Mouse (Mus musculus): ENCODE results near the gene Cyp2d10. TPM values are rescaled to one million over a fixed set of nuclear protein-coding genes. Genes with fewer than 3 reads are reported as not detected.

Gene Cyp2d10
- polyA plus RNA-seq, 1 experiment: not detected

- TF ChIP-seq CTCF (IDR thresholded peaks at IDR 0.05; ENCODE audit: borderline replicate concordance, insufficient read depth, low read length) (no peak), POLR2A (IDR thresholded peaks at IDR 0.05; ENCODE audit: low read depth, low read length) (no peak)
- H3K4me1 ChIP-seq (ENCODE audit: control insufficient read depth, insufficient read depth, low read length): no peaks in the 10 kb centered on the region
- no peak overlapping the region for H3K4me3 ChIP-seq (ENCODE audit: insufficient read depth, low read length)
- no peak overlapping the region for H3K27ac ChIP-seq (ENCODE audit: insufficient read depth, low read length)
Observed at GRCm38 (mm10) chr15:82362234-82362633, 44.8 kb downstream of the Cyp2d10 start.

- TF ChIP-seq CTCF (IDR thresholded peaks at IDR 0.05; ENCODE audit: borderline replicate concordance, insufficient read depth, low read length) (peak; percentile 15; the same call in 1 of the 2 replicates), POLR2A (IDR thresholded peaks at IDR 0.05; ENCODE audit: low read depth, low read length) (no peak)
- no peak overlapping the region for H3K27ac ChIP-seq (ENCODE audit: insufficient read depth, low read length)
Observed at GRCm38 (mm10) chr15:82361459-82362018, 45.5 kb downstream of the Cyp2d10 start.

GRCm38 (mm10) chr15:82358431-82359260, 48.3 kb downstream of the Cyp2d10 start:
- Histone ChIP-seq H3K27ac (ENCODE audit: insufficient read depth, low read length) (no peak overlapping the region), H3K4me3 (ENCODE audit: insufficient read depth, low read length) (no peak overlapping the region), H3K4me1 (ENCODE audit: control insufficient read depth, insufficient read depth, low read length) (no peaks in the 10 kb centered on the region)
- TF ChIP-seq CTCF (IDR thresholded peaks at IDR 0.05; ENCODE audit: borderline replicate concordance, insufficient read depth, low read length) (no peak), POLR2A (IDR thresholded peaks at IDR 0.05; ENCODE audit: low read depth, low read length) (no peak)

More at GRCm38 (mm10) chr15:82361459-82362018, 45.5 kb downstream of the Cyp2d10 start:
- no peaks in the 10 kb centered on the region for H3K4me1 ChIP-seq (ENCODE audit: control insufficient read depth, insufficient read depth, low read length)
- no peak overlapping the region for H3K4me3 ChIP-seq (ENCODE audit: insufficient read depth, low read length)

GRCm38 (mm10) chr15:82354126-82354945, 52.7 kb downstream of the Cyp2d10 start, which contains the start of gene Ndufa6:
Gene Ndufa6, minus strand, starts transcription at chr15:82354322.
- Histone ChIP-seq H3K4me3 (ENCODE audit: insufficient read depth, low read length) (peak within 1 kb of the TSS; percentile 72), H3K27ac (ENCODE audit: insufficient read depth, low read length) (peak within 1 kb of the TSS; percentile 77), H3K4me1 (ENCODE audit: control insufficient read depth, insufficient read depth, low read length) (no peaks in the 10 kb centered on the region)
- TF ChIP-seq CTCF (IDR thresholded peaks at IDR 0.05; ENCODE audit: borderline replicate concordance, insufficient read depth, low read length): peak; percentile 93
- TF ChIP-seq POLR2A (IDR thresholded peaks at IDR 0.05; ENCODE audit: low read depth, low read length): peak; percentile 99

GRCm38 (mm10) chr15:82353745-82354113, 53.3 kb downstream of the Cyp2d10 start:
- no peaks in the 10 kb centered on the region for H3K4me1 ChIP-seq (ENCODE audit: control insufficient read depth, insufficient read depth, low read length)
- H3K4me3 ChIP-seq (ENCODE audit: insufficient read depth, low read length): peak overlapping the region; percentile 72
- 0 out of 2 replicates have a peak overlapping the region, but pooled peaks have one; percentile 2 for H3K27ac ChIP-seq (ENCODE audit: insufficient read depth, low read length)
- TF ChIP-seq POLR2A (IDR thresholded peaks at IDR 0.05; ENCODE audit: low read depth, low read length): no peak
- TF ChIP-seq CTCF (IDR thresholded peaks at IDR 0.05; ENCODE audit: borderline replicate concordance, insufficient read depth, low read length): no peak

- Histone ChIP-seq H3K4me3 (ENCODE audit: insufficient read depth, low read length) (peak overlapping the region; percentile 72), H3K27ac (ENCODE audit: insufficient read depth, low read length) (no peak overlapping the region), H3K4me1 (ENCODE audit: control insufficient read depth, insufficient read depth, low read length) (no peaks in the 10 kb centered on the region)
- TF ChIP-seq CTCF (IDR thresholded peaks at IDR 0.05; ENCODE audit: borderline replicate concordance, insufficient read depth, low read length): no peak
- TF ChIP-seq POLR2A (IDR thresholded peaks at IDR 0.05; ENCODE audit: low read depth, low read length): peak; percentile 21; the same call in 1 of the 2 replicates
Observed at GRCm38 (mm10) chr15:82353078-82353744, 53.8 kb downstream of the Cyp2d10 start.

Other genes with a start within 250 kb of the Cyp2d10 start
- not detected in 2 replicates for gene Shisa8, start 194.4 kb downstream of the Cyp2d10 start, polyA plus RNA-seq (2011; ENCODE audit: insufficient read length, low read depth, missing spikeins)
- not detected in 2 replicates for gene Tnfrsf13c, start 182.8 kb downstream of the Cyp2d10 start, polyA plus RNA-seq (2011; ENCODE audit: insufficient read length, low read depth, missing spikeins)
- 13.1 and 16.1 TPM in 2 replicates for gene Cenpm, start 162.4 kb downstream of the Cyp2d10 start, polyA plus RNA-seq (2011; ENCODE audit: insufficient read length, low read depth, missing spikeins)
- not detected in 2 replicates for gene 1500009C09Rik, start 154.8 kb downstream of the Cyp2d10 start, polyA plus RNA-seq (2011; ENCODE audit: insufficient read length, low read depth, missing spikeins)
- 1.6 and 2.8 TPM in 2 replicates for gene Sept3, start 132.3 kb downstream of the Cyp2d10 start, polyA plus RNA-seq (2011; ENCODE audit: insufficient read length, low read depth, missing spikeins)
- not detected in 2 replicates for gene Wbp2nl, start 108.2 kb downstream of the Cyp2d10 start, polyA plus RNA-seq (2011; ENCODE audit: insufficient read length, low read depth, missing spikeins)
- 42.6 and 42.8 TPM in 2 replicates for gene Naga, start 68.3 kb downstream of the Cyp2d10 start, polyA plus RNA-seq (2011; ENCODE audit: insufficient read length, low read depth, missing spikeins)
- 3.1 and 8.1 TPM in 2 replicates for gene Pheta2, start 68.3 kb downstream of the Cyp2d10 start, polyA plus RNA-seq (2011; ENCODE audit: insufficient read length, low read depth, missing spikeins)
- gene Smdt1, start 68.2 kb downstream of the Cyp2d10 start, polyA plus RNA-seq (2011; ENCODE audit: insufficient read length, low read depth, missing spikeins): 99.2 and 103 TPM in 2 replicates
- 154 and 171 TPM in 2 replicates for gene Ndufa6, start 52.9 kb downstream of the Cyp2d10 start, polyA plus RNA-seq (2011; ENCODE audit: insufficient read length, low read depth, missing spikeins)
- gene Cyp2d22, start 26.9 kb downstream of the Cyp2d10 start, polyA plus RNA-seq (2011; ENCODE audit: insufficient read length, low read depth, missing spikeins): 4.4 and 4.9 TPM in 2 replicates
- not detected in 2 replicates for gene Cyp2d11, start 13.2 kb downstream of the Cyp2d10 start, polyA plus RNA-seq (2011; ENCODE audit: insufficient read length, low read depth, missing spikeins)
- not detected in 2 replicates for gene Cyp2d9, start 26.2 kb upstream of the Cyp2d10 start, polyA plus RNA-seq (2011; ENCODE audit: insufficient read length, low read depth, missing spikeins)
- gene Cyp2d12, start 147.9 kb upstream of the Cyp2d10 start, polyA plus RNA-seq (2011; ENCODE audit: insufficient read length, low read depth, missing spikeins): not detected in 2 replicates
- not detected in 2 replicates for gene Cyp2d34, start 213.8 kb upstream of the Cyp2d10 start, polyA plus RNA-seq (2011; ENCODE audit: insufficient read length, low read depth, missing spikeins)

All from embryonic fibroblast, embryonic 13.5 days (primary cell).